Mouse (Mus musculus): ENCODE data around the gene Mrpl10. TPM values are rescaled to one million over a fixed set of nuclear protein-coding genes. Genes with fewer than 3 reads are reported as not detected.

Mrpl10 gene
- total RNA-seq, 2 experiments from 2014 or later, result 76.0 to 80.4 TPM

DNA sequence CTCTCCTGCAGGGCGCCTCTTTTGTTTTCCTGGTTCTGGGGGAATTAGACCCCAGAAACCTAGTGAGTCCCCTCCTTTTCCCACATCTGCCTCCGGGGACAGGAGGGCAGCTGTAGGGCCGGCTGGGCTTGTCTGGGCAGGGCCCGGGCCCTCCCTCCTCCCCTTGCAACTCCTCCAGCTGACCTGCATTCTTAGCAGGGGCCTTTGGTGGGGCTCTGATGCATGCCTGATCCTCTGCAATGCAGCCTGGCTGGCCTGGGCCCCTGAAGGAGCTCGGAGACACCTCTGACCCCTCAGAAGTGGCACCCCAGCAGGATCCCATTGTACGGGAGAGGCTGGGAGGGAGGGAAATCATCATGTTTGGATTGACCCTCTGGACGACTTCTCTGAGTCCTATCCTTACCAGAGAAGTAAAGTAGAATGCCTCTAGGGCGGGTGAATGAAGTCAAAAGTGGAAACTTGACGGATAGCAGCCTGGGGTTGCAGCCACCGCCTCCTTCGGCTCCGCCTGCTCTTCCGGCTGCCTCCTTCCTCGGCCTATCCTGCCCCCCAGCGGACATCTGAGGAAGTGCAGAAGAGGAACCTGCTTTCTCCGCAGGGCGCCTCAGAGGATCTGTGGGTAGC, 15.5 kb upstream of the Mrpl10 start:
- peak; percentile 65 to 82 for DNase-seq (ENCODE audit: low spot score in 2 of 2)

DNA sequence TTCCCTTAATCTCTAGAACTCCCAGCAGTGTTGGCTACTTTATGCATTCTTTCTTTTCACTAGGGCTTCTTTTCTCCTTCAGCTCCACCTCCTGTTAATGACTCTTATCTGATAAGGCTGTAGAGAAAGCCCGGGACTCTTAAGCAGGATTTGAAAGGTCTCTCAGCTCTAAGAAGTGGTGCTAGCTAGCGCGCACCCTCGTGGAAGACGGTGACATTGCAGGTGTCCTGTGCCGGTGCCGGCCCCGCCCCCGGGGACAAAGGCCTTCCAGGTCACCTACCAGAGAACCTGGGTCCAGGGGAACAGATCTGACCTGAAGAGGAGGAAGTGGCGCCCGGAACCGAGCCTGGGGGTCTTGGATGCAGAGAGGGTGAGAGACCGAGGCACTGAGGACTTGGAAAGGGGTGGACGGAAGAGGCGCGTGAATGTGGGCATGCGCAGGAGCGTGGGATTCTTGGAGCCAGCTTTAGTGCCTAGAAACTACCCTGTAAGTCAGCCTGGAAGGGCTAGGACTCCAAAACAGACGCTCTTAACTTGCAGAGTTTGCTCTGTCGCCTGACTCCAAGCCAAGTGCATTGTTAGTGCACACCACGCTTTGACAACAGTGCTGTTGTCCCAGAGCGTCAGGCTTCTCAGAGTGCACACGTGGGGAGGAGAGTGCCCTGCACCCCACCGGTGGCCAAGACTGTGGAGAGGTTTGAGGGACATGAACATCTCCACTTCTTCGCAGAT, 11.5 kb upstream of the Mrpl10 start, which contains the start of gene Scrn2:
Gene Scrn2 (plus strand): TSS at position 253 of the 732 bp plus-strand sequence.
- peak; percentile 66 to 84 for DNase-seq (ENCODE audit: low spot score in 2 of 2)

DNA sequence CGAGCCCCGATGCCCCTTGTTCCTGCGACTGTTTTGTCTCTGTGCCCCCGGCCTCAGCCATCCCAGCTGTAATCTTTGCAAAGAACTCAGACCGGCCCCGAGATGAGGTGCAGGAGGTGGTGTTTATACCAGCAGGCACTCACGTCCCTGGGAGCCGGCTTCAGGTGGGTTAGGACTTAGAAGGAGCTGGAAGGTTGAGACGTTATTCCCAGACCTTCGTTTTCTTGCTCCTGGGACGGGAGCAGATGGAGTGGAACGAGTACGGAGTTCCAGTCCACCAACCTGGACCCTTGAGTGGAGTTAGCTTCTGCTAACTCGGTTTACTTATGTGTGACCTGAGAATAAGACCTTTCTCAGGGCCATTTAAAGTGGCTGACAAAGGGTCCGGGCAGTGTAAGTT, 10.9 kb upstream of the Mrpl10 start:
- no peak for DNase-seq (ENCODE audit: low spot score in 2 of 2)

DNA sequence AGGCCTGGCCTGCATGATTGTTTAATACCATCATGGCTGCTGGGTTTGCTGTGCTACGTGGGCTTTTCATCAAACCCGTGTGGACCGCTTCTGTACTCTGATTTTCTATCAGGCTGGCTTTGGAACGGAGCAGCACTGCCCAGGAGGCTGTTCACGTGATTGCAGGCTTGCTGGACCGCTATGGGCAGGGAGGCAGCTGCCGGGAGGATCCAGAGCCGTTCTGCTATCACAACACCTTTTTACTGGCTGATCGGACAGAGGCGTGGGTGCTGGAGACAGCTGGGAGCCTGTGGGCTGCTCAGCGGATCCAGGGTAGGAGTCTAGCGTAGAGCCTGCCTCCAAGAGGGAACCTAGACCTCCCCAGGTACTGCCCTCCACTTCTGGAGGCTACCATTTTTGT, 9.4 kb upstream of the Mrpl10 start:
- DNase-seq (ENCODE audit: low spot score in 2 of 2), result no peak

DNA sequence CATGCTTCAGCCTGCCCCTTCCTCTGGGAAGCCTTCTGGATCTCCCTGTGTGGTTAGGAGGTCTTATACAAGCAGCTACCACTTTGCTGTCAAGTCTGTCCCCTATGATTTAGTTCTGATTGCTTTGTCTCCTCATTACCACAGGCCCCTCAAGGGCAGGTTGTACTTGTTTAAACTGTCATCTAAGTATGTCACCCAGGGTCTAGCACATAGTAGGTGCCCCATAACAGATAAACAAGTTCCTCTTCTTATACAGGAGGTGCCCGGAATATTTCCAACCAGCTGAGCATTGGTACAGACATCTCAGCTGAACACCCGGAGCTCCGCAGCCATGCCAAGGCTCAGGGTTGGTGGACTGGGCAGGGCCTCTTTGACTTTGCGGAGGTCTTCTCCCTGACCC, 8.9 kb upstream of the Mrpl10 start:
- no peak for DNase-seq (ENCODE audit: low spot score in 2 of 2)

DNA sequence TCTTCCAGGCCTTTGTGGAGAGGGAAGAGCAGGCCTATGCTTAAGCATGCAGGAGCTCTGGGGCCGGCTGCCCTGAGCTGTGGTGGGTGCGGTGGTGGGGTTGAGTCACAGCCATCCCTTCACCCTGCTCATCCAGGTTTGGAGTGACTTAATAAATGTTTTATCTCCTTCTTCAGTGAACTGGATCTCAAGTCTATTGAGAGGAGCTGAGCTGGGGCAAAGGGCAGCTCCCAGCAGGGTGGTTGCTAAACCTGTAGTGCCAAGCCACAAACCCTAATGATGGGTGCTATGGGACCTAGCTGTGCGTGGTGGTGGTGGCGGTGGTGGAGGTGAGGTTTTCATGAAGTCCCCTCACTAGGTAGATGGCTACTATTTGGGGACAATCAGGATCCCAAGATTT, 7.6 kb upstream of the Mrpl10 start:
- DNase-seq (ENCODE audit: low spot score in 2 of 2), result no peak

DNA sequence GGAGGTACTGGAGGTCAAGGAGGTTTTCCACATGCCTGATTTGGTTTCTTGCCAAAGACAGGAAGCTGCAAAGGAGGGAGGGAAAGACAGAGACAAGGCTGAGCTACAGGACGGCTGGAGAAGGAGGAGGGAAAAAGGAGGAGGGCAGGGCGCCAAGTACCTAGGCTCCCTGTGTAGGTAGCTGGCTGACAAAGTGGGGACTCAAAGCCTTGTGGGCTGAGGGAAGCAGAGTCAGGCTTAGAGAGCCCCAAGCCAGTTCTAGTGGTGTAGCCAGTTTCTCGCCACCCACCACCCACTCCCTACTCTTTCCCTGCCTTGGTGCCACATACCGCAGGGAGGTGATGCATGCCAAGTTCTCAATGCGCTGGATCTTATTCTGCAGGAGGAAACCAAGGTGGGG, 5.2 kb upstream of the Mrpl10 start:
- DNase-seq (ENCODE audit: low spot score in 2 of 2), result no peak

DNA sequence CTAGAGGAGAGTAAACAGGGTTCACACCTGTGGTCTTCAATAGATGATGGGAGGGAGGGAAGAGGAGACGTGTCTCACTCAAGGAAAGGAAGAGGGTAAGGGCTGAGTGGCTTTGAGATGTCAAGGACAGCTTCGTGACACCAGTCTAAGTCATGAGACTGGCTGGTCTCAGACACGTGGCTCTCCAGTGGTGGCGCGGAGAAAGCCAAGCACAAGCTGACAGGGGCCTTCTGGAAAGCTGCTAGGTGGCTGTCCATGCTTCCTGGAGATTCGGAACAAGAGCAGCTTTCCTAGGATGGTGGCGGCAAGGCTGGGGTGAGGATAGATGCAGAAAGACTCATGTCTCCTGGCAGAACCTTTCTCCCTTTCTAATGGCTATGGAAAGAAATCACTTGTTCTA, 2.5 kb upstream of the Mrpl10 start:
- DNase-seq (ENCODE audit: low spot score in 2 of 2), result no peak

DNA sequence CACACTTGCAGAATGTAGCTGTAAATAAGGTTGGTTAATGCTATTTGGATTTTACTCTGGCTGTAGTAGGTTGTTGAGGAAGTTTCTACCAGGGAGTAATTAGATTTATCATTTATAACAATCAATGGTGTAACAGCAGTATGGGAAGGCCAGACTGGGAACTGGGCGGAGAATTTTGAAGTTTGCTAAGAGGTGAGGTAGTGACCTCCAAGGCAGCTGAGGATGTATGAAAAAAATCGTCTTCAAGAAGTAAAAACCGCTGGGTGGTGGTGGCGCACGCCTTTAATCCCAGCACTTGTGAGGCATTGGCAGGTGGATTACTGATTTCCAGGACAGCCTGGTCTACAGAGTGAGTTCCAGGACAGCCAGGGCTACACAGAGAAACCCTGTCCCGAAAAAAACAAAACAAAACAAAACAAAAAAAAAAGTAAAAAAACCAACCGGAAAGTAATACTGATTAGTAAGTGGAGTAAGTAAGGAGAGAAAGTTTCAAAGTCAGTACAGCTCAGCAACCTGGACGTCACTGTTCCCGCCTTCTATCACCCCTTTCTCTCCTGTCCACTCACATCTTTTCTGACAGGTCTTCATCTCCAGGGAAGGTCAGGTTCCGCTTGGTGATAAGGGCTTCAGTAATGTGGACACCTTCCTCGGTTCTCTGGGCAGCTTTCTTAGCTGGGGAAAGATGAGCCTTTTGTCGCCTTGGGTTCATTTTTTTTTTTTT, 899 bp upstream of the Mrpl10 start:
- DNase-seq (ENCODE audit: low spot score in 2 of 2), result no peak

DNA sequence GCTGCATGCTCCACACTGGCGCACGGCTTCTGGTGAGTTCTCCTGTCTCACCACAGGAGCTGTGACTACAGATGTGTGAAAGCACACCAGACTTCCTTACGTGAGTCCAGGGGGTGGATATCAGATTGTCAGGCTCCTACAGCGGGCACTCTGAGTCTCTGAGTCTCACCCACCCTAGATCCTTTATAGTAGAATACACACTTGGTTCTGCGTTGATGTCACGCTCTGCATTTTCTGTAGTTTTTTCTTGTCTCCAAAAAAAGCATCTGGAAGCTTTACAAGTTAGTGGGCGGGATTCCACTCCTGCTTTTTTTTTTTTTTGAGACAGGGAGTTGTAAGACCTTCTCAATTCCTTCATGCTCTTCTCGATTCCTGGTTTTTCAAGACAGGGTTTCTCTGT, 3.5 kb downstream of the Mrpl10 start:
- DNase-seq (ENCODE audit: low spot score in 2 of 2), result no peak

DNA sequence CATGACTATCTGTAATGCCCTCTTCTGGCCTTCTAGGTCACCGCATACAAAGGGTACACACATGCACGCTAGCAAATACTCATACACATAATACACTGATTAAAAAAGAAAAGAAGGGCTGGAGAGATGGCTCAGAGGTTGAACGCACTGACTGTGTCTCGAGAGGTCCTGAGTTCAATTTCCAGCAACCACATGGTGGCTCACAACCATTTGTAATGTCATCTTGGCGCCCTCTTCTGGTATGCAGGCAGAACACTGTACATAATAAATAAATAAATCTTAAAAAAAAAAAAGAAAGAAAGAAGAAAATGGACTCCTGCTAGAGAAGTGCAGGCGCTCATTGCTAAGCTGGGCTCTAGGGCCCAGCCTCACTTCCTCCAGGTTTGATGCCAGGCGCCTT, 4.5 kb downstream of the Mrpl10 start:
- DNase-seq (ENCODE audit: low spot score in 2 of 2), result no peak

DNA sequence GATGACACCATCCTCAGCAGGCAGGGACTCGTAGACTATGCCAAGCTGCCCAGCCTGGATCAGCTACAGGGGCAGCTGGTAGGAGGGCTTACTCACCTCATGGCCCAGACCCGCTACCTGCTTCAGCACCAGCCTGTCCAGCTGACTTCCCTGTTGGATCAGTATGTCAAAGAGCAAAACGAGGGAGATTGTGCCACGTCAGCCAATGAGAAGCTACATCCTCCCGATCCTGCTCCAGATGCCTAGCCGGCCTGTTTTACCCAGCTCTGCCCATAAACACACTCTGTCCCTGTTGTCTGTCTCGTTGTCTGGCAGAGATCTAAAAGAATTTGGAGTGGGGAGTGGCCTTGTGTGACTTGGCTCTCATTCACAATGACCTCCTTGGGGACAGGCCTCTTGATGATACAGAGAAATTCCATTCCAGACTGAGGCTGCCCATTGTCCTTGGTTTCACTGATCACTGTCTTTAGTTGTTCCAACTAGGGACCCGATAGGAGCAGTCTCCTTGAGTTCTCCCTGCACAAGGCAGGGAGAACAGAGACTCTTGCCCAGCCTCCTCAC, 6.8 kb downstream of the Mrpl10 start:
- DNase-seq (ENCODE audit: low spot score in 2 of 2), result no peak

DNA sequence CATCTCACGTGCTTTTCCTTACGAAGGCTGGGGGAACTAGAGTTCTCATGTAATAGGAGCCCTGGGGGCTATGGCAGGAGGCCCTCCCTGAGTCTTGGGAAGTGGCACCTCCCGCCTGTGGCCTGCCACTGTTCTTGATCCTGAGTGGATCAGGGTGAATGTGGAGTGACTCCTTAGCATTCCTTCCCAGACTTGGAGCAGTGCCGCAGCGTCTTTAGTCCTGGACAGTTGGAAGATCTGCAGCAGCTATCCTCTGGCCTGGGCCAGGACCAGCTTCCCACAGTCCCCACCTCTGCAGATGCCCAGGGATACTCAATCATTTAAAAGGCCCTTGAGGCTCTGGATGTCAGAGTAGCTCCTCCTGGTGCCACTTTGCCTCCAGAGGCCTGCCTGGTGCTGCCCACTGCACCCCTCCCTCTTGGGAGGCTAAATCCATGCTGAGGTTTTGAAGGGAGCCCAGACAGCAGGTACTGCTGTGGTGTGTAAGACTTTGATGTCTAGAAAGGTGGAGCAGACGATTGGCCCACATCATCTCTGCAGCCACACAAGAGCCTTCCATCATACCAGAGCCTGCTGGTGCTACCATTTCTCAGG, 8.2 kb downstream of the Mrpl10 start:
- DNase-seq (ENCODE audit: low spot score in 2 of 2), result no peak

DNA sequence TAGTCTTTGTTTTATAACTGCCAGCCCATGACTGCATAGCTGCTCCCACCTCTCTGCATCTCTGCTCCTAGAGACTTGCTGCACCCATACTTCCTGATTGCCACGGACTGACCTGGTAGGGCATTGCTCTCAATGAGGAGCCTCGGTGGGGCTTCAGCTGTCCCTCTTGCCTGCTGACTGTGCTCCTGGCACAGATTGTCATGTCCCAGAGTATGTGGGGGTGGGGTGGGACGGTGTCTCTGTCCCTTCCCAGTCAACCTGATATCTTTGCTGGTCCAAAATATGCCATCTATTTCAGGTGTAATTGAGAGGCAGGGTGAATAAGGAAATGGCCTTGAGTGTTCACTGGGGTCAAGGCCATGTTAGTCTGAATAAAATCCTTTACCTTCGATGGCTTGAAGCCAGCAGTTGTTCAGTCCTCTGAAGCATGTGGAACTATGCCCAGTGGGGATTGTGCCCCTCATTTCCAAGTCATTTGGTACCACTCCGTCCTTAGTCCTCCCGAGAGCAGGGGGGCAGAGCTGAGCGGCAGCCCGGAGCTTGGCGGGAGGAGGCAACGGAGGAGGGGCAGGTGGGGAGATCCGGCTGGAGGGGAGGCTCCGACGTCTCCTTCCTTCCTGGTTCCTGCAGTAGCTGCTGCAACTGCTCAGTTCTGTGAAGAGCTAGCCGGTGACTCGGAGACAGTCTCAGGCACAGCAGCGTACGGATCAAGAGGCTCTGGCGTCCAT, 9.0 kb downstream of the Mrpl10 start, which contains the start of gene Osbpl7:
Gene Osbpl7 (plus strand): TSS at position 413 of the 728 bp plus-strand sequence.
- DNase-seq (ENCODE audit: low spot score in 2 of 2), result peak; percentile 81 to 82

DNA sequence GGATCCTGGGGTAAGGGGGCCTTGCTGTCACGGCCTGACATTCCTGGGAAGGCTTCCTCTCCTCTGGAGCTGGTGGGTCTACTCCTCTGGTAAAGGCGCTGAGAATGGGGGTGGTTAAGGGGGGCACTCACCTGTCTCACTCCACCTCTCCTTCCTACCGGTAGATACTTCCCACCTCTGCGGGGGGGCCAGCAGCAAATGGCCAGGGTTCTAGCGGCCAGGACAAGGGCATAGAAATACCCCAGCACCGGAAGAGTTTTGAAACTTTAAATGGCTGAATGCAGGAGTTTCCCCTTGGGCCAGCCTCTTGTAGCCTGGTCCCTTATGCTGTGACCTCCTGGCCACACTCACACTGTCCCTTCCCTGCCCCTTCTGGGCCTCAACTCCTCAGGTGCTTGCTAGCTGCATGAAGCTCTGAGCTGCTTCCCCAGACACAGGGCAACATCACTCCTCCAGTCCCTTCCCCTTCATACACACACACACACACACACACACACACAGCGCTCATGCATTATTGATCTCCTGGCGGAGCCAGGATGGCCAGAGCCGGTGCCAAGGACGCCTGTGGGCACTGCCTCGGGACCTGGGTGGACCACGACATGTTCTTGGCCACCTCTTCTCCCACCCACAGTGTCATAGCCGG, 9.7 kb downstream of the Mrpl10 start:
- no peak for DNase-seq (ENCODE audit: low spot score in 2 of 2)

DNA sequence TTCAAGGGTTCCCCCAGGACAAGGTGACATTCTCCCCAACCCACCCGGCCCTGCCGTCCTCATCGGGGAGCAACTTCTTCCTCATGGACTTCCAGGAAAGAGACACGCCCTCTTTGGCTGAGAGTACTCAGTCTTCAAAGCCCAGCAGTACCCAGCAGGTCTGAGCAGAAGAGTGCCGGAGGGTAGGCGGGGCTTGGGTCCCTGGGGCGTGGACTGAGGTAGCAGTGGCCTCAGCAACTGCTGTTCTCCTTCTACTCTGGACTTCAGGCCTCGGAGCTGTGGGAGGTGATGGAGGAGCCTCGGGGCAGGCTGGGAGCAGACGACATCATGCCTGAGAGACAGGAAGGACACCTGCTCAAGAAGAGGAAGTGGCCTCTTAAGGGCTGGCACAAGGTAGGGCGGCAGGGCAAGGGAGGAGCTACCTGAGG, 10.9 kb downstream of the Mrpl10 start:
- DNase-seq (ENCODE audit: low spot score in 2 of 2), result no peak

DNA sequence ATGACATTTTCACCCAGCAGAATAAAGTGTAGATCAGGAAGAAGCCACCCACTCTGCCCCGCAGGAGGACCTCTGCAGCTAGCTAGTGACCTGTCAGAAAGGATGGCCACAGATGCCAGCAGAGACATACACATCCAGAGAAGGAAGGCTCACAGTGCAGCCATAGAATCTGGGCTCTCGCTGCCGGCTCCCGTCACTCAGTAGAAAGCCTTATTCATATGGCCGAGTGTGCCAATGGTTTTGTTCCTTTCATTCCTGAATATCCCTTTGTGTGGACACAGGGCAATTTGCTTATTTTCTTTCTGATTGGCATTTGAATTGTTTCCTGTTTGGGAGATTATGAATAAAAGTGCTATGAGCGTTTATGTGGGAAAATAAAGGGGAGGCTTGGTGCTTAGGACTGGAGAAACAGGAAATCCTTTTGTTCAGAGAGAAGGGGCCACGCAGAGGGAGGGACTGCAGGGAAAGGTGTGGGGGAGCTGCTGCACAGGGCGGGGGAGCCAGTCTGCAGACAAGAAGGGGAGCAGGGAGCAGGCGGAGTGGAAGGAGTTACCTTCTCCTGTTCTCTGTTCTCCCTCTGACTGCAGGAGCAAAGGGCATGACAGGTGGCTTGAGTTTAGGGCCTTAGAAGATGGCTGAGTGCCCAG, 22.0 kb downstream of the Mrpl10 start:
- DNase-seq (ENCODE audit: low spot score in 2 of 2), result peak in 1 of 2 experiments; percentile 52

DNA sequence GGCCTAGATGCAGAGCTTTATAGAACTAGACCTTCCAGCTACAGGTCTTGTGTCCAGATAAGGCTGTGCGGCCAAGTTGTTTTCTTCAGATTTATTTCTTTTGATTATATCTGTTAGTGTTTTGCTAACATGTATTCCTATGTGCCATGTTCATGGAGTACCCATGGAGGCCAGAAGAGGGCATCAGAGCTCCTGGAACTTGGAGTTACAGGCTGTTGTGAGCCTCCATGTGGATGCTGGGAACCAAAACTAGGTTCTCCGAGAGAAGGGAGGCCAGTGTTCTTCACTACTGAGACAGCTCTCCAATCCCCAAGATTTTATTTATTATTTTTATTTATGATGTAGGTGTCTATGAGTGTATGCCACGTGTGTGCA, 22.5 kb downstream of the Mrpl10 start:
- no peak for DNase-seq (ENCODE audit: low spot score in 2 of 2)

DNA sequence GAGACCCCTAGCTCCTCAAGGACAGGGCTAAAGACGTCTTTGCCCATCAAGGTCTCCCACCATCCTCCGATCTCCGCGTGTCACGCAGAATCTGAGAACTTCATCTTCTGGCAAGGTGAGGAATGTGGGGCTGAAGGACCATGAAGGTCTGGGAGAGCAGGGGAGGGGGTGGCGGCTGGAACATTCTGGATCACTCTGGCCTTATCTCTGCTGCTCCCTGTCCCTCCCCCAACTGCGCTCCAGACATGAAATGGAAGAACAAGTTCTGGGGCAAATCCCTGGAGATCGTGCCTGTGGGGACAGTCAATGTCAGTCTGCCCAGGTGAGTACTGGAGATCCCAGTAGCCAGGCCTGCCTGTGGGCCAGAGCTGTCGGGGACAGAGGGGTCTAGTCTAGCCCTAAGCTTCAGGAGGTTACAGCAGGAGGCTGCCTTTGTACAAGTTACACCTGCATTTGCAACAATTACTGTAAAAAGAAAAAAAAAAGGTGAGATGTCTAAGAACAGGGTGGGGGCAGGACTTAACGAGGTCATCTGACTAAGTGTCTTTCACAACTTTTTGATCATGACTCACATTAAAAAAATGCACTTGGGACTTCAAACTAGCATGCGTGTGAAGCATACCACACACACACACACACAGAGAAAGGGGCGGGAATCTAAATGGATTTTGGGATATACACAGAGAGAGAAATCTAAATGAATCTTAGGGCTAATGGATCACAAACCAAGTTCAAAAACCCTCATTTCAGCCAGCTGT, 24.4 kb downstream of the Mrpl10 start:
- no peak for DNase-seq (ENCODE audit: low spot score in 2 of 2)

All from layer of hippocampus, adult 18-20 months (tissue).